Mouse (Mus musculus) hematopoietic multipotent progenitor cell, adult 10-12 weeks (in vitro differentiated cells): ENCODE data around the gene Fam110a. TPM values are rescaled to one million over a fixed set of nuclear protein-coding genes. Genes with fewer than 3 reads are reported as not detected.

Experiments
- polyA plus RNA-seq: library from polyadenylated mRNA; stranded (reverse); fragments of >175 nt; gene quantifications from 2 replicates; pipeline ENCODE4 v1.2.3, GENCODE M21; 2012; ENCODE audit warnings: low replicate concordance

Gene Fam110a
- 14.9 and 25.3 TPM in 2 replicates for polyA plus RNA-seq

GRCm38 (mm10) chr2:151979470-151980354, at the start of gene Fam110a:
Fam110a (minus strand) TSS chr2:151980219.

GRCm38 (mm10) chr2:151996229-151997189, 16.5 kb upstream of the Fam110a start, which contains the start of gene Slc52a3:
Slc52a3 (plus strand) TSS chr2:151996511.

Other genes with a start within 250 kb of the Fam110a start
- gene Psmf1, start 236.0 kb downstream of the Fam110a start, polyA plus RNA-seq = 5.6 and 54.2 TPM in 2 replicates
- gene Rspo4, start 137.3 kb downstream of the Fam110a start, polyA plus RNA-seq = not detected in 2 replicates
- gene Angpt4, start 69.0 kb downstream of the Fam110a start, polyA plus RNA-seq = not detected in 2 replicates
- gene Slc52a3, start 16.3 kb upstream of the Fam110a start, polyA plus RNA-seq = 1.5 and 2.6 TPM in 2 replicates
- 0.04 TPM in 1 of 2 replicates, not detected in the other for gene Scrt2, start 101.3 kb upstream of the Fam110a start, polyA plus RNA-seq
- 2.1 and 5.7 TPM in 2 replicates for gene Srxn1, start 125.3 kb upstream of the Fam110a start, polyA plus RNA-seq
- gene Tcf15, start 163.3 kb upstream of the Fam110a start, polyA plus RNA-seq = 0.12 and 0.14 TPM in 2 replicates
- 10.1 and 21.5 TPM in 2 replicates for gene Csnk2a1, start 246.6 kb upstream of the Fam110a start, polyA plus RNA-seq